Comparison of ENCODE assay signal across 8 mouse cellular contexts in the genomic region with DNA sequence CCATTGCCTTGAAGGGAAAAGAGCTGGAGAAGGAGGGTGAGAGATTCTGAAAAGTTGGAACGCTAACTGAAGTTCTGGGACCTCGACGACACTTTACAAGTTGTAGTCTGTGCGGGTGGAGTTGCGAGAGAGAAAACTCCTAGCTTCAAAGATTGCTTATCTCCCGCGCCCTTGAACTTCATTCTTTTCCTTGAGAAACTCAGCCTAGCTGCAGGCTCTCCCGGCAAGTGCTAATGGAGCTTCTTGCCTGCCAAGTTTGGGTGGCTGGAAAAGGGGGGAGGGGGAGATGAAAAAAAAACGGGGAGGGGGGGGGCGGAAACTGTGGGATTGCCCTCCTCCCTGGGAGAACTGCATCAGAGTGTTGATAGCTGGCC. TPM values are rescaled to one million over a fixed set of nuclear protein-coding genes. Genes with fewer than 3 reads are reported as not detected.
DNase-seq lines count a peak whose midpoint lies in the region; ATAC-seq and TF ChIP-seq lines count a peak whose summit lies in the region.

No protein-coding gene starts in this region.

- peaks cover 8% of the 10 kb centered on the region for H3K4me1 ChIP-seq in kidney, embryonic 14.5 days (ENCODE audit: control insufficient read depth, insufficient read depth, low read length)
- H3K4me1 ChIP-seq in cortical plate, adult 2 months (ENCODE audit: control insufficient read depth, insufficient read depth, low read length), result peaks cover 1% of the 10 kb centered on the region; the same call in 1 of the 2 replicates
- H3K4me1 ChIP-seq in hindbrain, embryonic 15.5 days (replicated peaks), result peaks cover 45% of the 10 kb centered on the region
- peaks cover 38% of the 10 kb centered on the region for H3K4me1 ChIP-seq in midbrain, embryonic 15.5 days

- peak overlapping the region; percentile 0; the same call in 1 of the 2 replicates for H3K27ac ChIP-seq in kidney, embryonic 14.5 days (ENCODE audit: low read depth, low read length)
- H3K27ac ChIP-seq in cortical plate, adult 2 months (ENCODE audit: insufficient read depth, low read length), result peak overlapping the region; percentile 82
- peak overlapping the region; percentile 54 for H3K27ac ChIP-seq in hindbrain, embryonic 15.5 days (replicated peaks)
- no peak overlapping the region for H3K27ac ChIP-seq in midbrain, embryonic 15.5 days

- H3K27me3 ChIP-seq in kidney, embryonic 14.5 days (ENCODE audit: control insufficient read depth, insufficient read depth, low read length), result no peaks in the 10 kb centered on the region
- H3K27me3 ChIP-seq in hindbrain, embryonic 15.5 days, result peaks cover 5% of the 10 kb centered on the region
- no peaks in the 10 kb centered on the region for H3K27me3 ChIP-seq in midbrain, embryonic 15.5 days (replicated peaks)

- DNase-seq in kidney, postnatal 36 days, result no peak
- no peak for DNase-seq in urinary bladder, adult 2 months (ENCODE audit: low spot score)
- DNase-seq in urinary bladder, postnatal 4 days (ENCODE audit: low spot score in 2 of 2), result no peak

- ATAC-seq in kidney, embryonic 14.5 days (ENCODE audit: low FRiP score, low TSS enrichment), result no peak
- ATAC-seq in hindbrain, embryonic 15.5 days (ENCODE audit: low FRiP score, low read depth), result no peak
- no peak for ATAC-seq in midbrain, embryonic 15.5 days (replicated peaks)
- no peak for ATAC-seq in monocyte, adult 5-6 weeks (replicated peaks; ENCODE audit: insufficient number of reproducible peaks, low FRiP score, low TSS enrichment, poor library complexity, severe bottlenecking)

- H3K9ac ChIP-seq in kidney, embryonic 14.5 days (ENCODE audit: low read depth, low read length), result peak overlapping the region; percentile 68
- H3K9ac ChIP-seq in hindbrain, embryonic 15.5 days, result peak overlapping the region; percentile 59
- peak overlapping the region; percentile 44 for H3K9ac ChIP-seq in midbrain, embryonic 15.5 days

- WGBS in kidney, embryonic 14.5 days, result under 1% methylated on average over 9 of the region's 10 CpGs
- WGBS in hindbrain, embryonic 15.5 days, result 1% methylated on average over 10 of the region's 10 CpGs
- 2% methylated on average over 10 of the region's 10 CpGs for WGBS in midbrain, embryonic 15.5 days

- peaks cover 3% of the 10 kb centered on the region; the same call in 1 of the 2 replicates for H3K36me3 ChIP-seq in kidney, embryonic 14.5 days (ENCODE audit: control insufficient read depth, insufficient read depth, low read length)
- no peaks in the 10 kb centered on the region for H3K36me3 ChIP-seq in hindbrain, embryonic 15.5 days
- no peaks in the 10 kb centered on the region for H3K36me3 ChIP-seq in midbrain, embryonic 15.5 days (replicated peaks)

- no peaks in the 10 kb centered on the region for H3K9me3 ChIP-seq in kidney, embryonic 14.5 days (ENCODE audit: control insufficient read depth, low read length)
- H3K9me3 ChIP-seq in hindbrain, embryonic 15.5 days, result no peaks in the 10 kb centered on the region
- no peaks in the 10 kb centered on the region for H3K9me3 ChIP-seq in midbrain, embryonic 15.5 days

- H3K4me3 ChIP-seq in kidney, embryonic 14.5 days (ENCODE audit: low read length), result peak overlapping the region; percentile 62
- H3K4me3 ChIP-seq in cortical plate, adult 2 months (ENCODE audit: insufficient read depth, low read length), result peak overlapping the region; percentile 72
- peak overlapping the region; percentile 45 for H3K4me3 ChIP-seq in hindbrain, embryonic 15.5 days
- H3K4me3 ChIP-seq in midbrain, embryonic 15.5 days, result peak overlapping the region; percentile 50

- no peak for TF ChIP-seq POLR2A in cortical plate, adult 2 months (IDR thresholded peaks at IDR 0.05; ENCODE audit: extremely low read depth, insufficient read depth, low read length)

- no peak for TF ChIP-seq CTCF in cortical plate, adult 2 months (IDR thresholded peaks at IDR 0.05; ENCODE audit: extremely low read depth, insufficient read depth, low read length)

- H3K4me2 ChIP-seq in kidney, embryonic 14.5 days (replicated peaks; ENCODE audit: low read depth, low read length), result peak overlapping the region; percentile 81
- peak overlapping the region; percentile 79 for H3K4me2 ChIP-seq in hindbrain, embryonic 15.5 days
- H3K4me2 ChIP-seq in midbrain, embryonic 15.5 days, result peak overlapping the region; percentile 99

RNA-seq across cellular contexts. Expression of a gene that starts 0.9 kb away (rescaled TPM):
- 31.9 and 60.1 TPM in 2 replicates for polyA plus RNA-seq in kidney, embryonic 14.5 days (2014; fragmentation: Nextera tagmentation; extraction: Ambion mirVana)
- 47.7 and 55.0 TPM in 2 replicates for polyA plus RNA-seq in cortical plate, adult 2 months (2012; rRNA removed)
- 42.2 and 47.0 TPM in 2 replicates for polyA plus RNA-seq in hindbrain, embryonic 15.5 days (2015; fragmentation: Nextera tagmentation; extraction: Ambion mirVana)
- 31.1 and 33.9 TPM in 2 replicates for polyA plus RNA-seq in midbrain, embryonic 15.5 days (2015; fragmentation: Nextera tagmentation; extraction: Ambion mirVana)
- polyA plus RNA-seq in urinary bladder, adult 2 months (2012; rRNA removed), result 182 and 201 TPM in 2 replicates
- total RNA-seq in monocyte, adult 5-6 weeks (2017), result 0.10 TPM in 1 of 3 replicates, not detected in the others
